Mouse (Mus musculus) liver, embryonic 12.5 days (tissue): ENCODE data around the gene Tmtc1. TPM values are rescaled to one million over a fixed set of nuclear protein-coding genes. Genes with fewer than 3 reads are reported as not detected.

ENCODE experiments used
- ATAC-seq: fragments of 200-750 bp; cut with Nextera tagmentation; 2 replicates; pipeline ENCODE4 v1.8.0; 2017; ENCODE audit warnings: moderate number of reproducible peaks, mild to moderate bottlenecking, moderate library complexity
- H3K27ac ChIP-seq: fragments of 300-500 bp; sonication (generic); 2 replicates; pipeline ENCODE4 v1.5.1; 2016; ENCODE audit warnings: mild to moderate bottlenecking
- H3K27me3 ChIP-seq: fragments of 300-500 bp; sonication (generic); replicated peaks from 2 replicates; pipeline ENCODE4 v1.6.1; 2016; ENCODE audit warnings: mild to moderate bottlenecking, moderate library complexity
- H3K36me3 ChIP-seq: fragments of 300-500 bp; sonication (generic); 2 replicates; pipeline ENCODE4 v1.6.1; 2016; ENCODE audit warnings: mild to moderate bottlenecking, moderate library complexity
- H3K4me1 ChIP-seq: fragments of 300-500 bp; sonication (generic); 2 replicates; pipeline ENCODE4 v1.6.1; 2016
- H3K4me2 ChIP-seq: fragments of 300-500 bp; sonication (generic); 2 replicates; pipeline ENCODE4 v1.6.1; 2016; ENCODE audit warnings: mild to moderate bottlenecking, moderate library complexity
- H3K4me3 ChIP-seq: fragments of 300-500 bp; sonication (generic); 2 replicates; pipeline ENCODE4 v1.5.1; 2016; ENCODE audit warnings: mild to moderate bottlenecking, moderate library complexity
- H3K9ac ChIP-seq: fragments of 300-500 bp; sonication (generic); 2 replicates; pipeline ENCODE4 v1.6.1; 2016; ENCODE audit warnings: mild to moderate bottlenecking, moderate library complexity
- H3K9me3 ChIP-seq: fragments of 300-500 bp; sonication (generic); replicated peaks from 2 replicates; pipeline ENCODE4 v1.6.1; 2016; ENCODE audit warnings: mild to moderate bottlenecking, moderate library complexity
- WGBS: fragments of 180-500 bp; shearing (Covaris S2); methylation state at CpG from one replicate; pipeline ENCODE4 v1.1.7; 2016; ENCODE audit not compliant: insufficient replicate concordance; 5-methylcytosine and 5-hydroxymethylcytosine counted together
- polyA plus RNA-seq: library from polyadenylated mRNA; unstranded; fragments of >200 nt; fragmentation: Nextera tagmentation; extraction: Ambion mirVana; gene quantifications from 2 replicates; pipeline ENCODE4 v1.2.1, GENCODE M21; 2016

Tmtc1 gene
- polyA plus RNA-seq, 1 experiment from 2014 or later, result 0.26 TPM

DNA sequence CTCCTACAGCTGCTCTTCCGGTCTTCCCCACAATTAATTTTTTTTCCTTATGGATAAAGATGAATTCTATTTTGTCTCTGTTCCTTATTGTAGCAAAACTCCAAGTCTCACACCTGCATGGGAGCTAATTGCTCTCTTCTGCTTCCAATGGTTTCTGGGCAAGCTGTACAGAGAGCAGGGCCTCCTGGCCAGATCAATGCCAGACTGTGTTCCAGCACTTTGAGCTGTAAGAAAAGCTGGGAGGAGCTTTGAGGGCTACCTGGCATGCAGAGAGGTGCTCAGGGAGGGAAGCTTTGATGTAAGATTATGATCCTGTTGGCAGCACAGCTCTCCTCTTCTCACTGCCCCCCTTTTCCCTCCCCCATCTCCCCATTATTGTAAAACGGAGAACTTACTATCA lies 10.6 kb upstream of the Tmtc1 start:
- H3K4me3 ChIP-seq, result no peak overlapping the region
- H3K9me3 ChIP-seq, result peaks cover 9% of the 10 kb centered on the region; the same call in 1 of the 2 replicates
- no peak overlapping the region for H3K4me2 ChIP-seq
- no peak for ATAC-seq
- H3K4me1 ChIP-seq, result no peaks in the 10 kb centered on the region
- WGBS, result 71% methylated on average over 2 of the region's 2 CpGs
- H3K36me3 ChIP-seq, result no peaks in the 10 kb centered on the region
- H3K27me3 ChIP-seq, result 0 out of 2 replicates have a peak, but pooled peaks cover 14% of the 10 kb centered on the region
- H3K9ac ChIP-seq, result no peak overlapping the region
- H3K27ac ChIP-seq, result no peak overlapping the region

DNA sequence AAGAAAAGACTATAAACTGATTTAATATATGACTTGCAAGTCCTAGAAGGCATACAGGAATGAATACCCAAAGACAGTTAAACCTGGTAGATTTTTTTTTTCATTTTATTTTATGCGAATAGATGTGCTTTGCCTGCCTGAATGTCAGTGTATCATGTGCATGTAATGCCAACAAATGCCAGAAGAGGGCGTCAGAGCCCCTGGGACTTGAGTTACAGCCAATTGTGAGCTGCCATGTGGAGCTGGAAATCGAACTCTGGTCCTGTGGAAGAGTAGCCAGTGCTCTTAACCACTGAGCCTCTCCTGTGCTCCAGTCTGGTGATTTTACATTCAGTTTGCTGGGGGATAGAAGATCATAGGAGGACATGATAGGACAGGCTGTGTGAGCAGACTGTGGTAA lies 4.0 kb upstream of the Tmtc1 start:
- Histone ChIP-seq H3K36me3 (no peaks in the 10 kb centered on the region), H3K4me1 (peaks cover 15% of the 10 kb centered on the region), H3K4me2 (no peak overlapping the region), H3K27me3 (peaks cover 52% of the 10 kb centered on the region), H3K9me3 (no peaks in the 10 kb centered on the region), H3K9ac (no peak overlapping the region), H3K4me3 (no peak overlapping the region), H3K27ac (no peak overlapping the region)
- no peak for ATAC-seq
- 42% methylated on average over 3 of the region's 3 CpGs for WGBS

DNA sequence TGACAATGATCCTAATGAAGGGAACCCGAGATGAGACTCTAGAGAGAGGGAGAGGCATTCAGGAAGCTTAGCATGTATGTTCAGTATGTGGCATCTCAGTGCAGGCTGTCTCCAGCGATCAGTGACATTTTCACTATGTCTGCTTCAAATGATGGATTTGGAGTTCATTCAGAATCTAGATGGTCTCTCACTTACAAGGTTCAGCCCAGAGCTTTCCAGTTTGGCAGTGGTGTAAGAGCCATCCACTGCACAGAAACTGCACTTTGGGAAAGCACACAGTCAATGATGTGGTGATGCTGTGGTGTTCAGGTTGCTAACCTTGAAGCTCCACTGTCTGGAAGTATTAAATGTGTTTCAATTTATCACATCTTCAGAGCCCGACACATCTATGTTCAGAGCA lies 1.9 kb upstream of the Tmtc1 start:
- WGBS, result 57% methylated on average over 3 of the region's 3 CpGs
- no peak for ATAC-seq
- Histone ChIP-seq H3K27ac (no peak overlapping the region), H3K36me3 (no peaks in the 10 kb centered on the region), H3K27me3 (peaks cover 71% of the 10 kb centered on the region), H3K4me3 (no peak overlapping the region), H3K9ac (no peak overlapping the region), H3K9me3 (no peaks in the 10 kb centered on the region), H3K4me1 (peaks cover 24% of the 10 kb centered on the region), H3K4me2 (no peak overlapping the region)

DNA sequence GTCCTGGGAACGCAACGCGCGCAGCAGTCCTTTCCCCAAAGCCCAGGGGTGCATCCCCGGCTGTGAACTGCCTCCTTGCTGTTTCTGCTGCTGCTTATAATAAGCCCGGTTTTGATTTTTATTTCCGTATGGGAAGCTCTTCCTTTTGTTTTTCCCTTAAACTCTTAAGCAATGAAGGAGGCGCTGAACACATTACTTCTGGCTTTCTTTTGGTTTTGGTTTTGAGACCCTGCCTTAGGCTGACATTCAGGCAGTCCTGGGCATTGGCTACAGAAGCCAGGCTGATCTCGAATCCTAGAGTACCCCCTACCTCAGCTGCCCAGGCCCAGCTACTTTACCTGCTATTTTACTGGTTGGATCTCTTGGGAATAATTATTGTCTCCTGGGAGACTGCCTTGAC lies 607 bp upstream of the Tmtc1 start:
- no peak for ATAC-seq
- H3K9me3 ChIP-seq, result no peaks in the 10 kb centered on the region
- no peak overlapping the region for H3K27ac ChIP-seq
- H3K36me3 ChIP-seq, result no peaks in the 10 kb centered on the region
- H3K4me3 ChIP-seq, result peak overlapping the region; percentile 62
- whole genome bisulfite sequencing, result 3% methylated on average over 9 of the region's 9 CpGs
- H3K27me3 ChIP-seq, result peaks cover 77% of the 10 kb centered on the region
- peak overlapping the region; percentile 81 for H3K4me2 ChIP-seq
- no peak overlapping the region for H3K9ac ChIP-seq
- H3K4me1 ChIP-seq, result peaks cover 24% of the 10 kb centered on the region

DNA sequence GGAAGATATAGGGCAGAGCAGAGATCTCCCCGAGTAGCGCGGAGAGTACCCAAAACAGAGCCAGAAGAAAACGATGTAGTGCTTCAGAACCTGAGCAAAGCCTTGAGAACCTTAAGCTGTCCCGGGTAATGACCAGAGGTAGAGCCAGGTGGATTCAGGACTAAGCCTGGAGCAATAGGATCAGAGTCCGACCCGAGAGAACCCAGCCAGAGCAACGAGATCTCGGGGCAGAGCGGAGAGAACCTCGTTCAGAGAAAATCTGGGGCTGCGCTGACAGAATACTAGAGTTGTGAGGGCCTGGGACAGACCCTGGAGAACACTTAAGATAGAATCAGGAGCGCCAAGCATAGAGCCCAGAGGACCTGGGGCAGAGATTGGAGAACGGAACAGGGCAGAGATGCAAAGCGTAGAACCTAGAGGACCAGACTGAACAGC lies 881 bp downstream of the Tmtc1 start:
- Histone ChIP-seq H3K4me2 (peak overlapping the region; percentile 81), H3K4me1 (peaks cover 24% of the 10 kb centered on the region), H3K27ac (no peak overlapping the region), H3K4me3 (peak overlapping the region; percentile 62), H3K27me3 (peaks cover 74% of the 10 kb centered on the region), H3K36me3 (no peaks in the 10 kb centered on the region), H3K9me3 (no peaks in the 10 kb centered on the region), H3K9ac (no peak overlapping the region)
- 5% methylated on average over 15 of the region's 15 CpGs for whole genome bisulfite sequencing
- ATAC-seq, result no peak

DNA sequence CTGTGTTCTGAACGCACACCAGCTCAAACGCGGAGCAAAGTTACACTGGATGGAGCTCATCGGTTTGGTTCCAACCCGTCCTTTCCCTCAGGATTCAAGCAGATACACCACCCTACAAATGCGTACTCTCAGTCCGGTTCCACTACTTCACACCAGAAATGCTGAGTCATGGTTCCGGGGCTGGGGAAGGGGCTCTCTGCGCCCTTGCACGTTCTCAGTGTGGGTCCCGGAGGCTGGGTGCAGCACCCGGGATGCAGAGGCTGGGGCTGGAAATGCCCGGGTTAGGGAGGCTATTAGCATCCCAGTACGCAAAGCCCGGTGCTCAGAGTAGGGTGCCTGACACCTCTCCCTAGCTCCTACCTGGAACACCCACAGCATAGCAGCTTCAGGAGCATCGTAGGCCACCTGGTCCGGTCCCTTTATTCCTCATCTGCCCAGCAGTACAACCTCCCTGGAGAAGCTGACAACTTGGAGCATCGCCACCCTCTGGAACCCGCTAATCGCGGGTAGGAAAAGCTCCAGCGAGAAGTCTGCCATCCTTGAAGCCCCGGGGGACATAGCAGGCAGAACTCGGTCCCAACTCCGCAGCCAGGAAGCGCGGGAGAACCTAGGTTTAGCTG lies 1.4 kb downstream of the Tmtc1 start:
- 4% methylated on average over 27 of the region's 27 CpGs for WGBS
- H3K36me3 ChIP-seq, result no peaks in the 10 kb centered on the region
- peak overlapping the region; percentile 81 for H3K4me2 ChIP-seq
- peaks cover 24% of the 10 kb centered on the region for H3K4me1 ChIP-seq
- no peak overlapping the region for H3K9ac ChIP-seq
- H3K27ac ChIP-seq, result no peak overlapping the region
- H3K27me3 ChIP-seq, result peaks cover 75% of the 10 kb centered on the region
- ATAC-seq, result no peak
- H3K4me3 ChIP-seq, result peak overlapping the region; percentile 62
- H3K9me3 ChIP-seq, result no peaks in the 10 kb centered on the region

DNA sequence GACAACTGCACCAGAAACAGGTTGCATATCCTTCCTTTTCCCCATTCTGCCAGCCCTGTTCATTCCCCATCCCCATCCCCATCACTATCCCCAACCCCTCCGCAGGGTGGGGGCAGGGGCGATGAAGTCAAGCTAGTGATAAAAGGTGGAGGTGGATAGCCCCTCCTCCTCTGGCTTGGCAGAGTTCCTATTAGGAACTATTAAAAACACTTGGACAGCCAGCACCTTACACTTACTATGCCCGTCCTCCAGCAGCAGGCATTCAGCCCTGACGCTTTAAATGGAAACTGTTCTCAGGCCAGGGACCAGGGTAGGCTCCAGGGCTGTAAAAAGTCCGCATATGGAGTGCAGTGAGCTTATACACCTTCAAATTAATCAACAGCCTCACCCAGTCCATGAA lies 2.3 kb downstream of the Tmtc1 start:
- Histone ChIP-seq H3K4me1 (peaks cover 24% of the 10 kb centered on the region), H3K9me3 (no peaks in the 10 kb centered on the region), H3K27ac (no peak overlapping the region), H3K4me3 (no peak overlapping the region), H3K4me2 (no peak overlapping the region), H3K27me3 (peaks cover 76% of the 10 kb centered on the region), H3K9ac (no peak overlapping the region), H3K36me3 (no peaks in the 10 kb centered on the region)
- no peak for ATAC-seq
- WGBS, result 18% methylated on average over 5 of the region's 5 CpGs

DNA sequence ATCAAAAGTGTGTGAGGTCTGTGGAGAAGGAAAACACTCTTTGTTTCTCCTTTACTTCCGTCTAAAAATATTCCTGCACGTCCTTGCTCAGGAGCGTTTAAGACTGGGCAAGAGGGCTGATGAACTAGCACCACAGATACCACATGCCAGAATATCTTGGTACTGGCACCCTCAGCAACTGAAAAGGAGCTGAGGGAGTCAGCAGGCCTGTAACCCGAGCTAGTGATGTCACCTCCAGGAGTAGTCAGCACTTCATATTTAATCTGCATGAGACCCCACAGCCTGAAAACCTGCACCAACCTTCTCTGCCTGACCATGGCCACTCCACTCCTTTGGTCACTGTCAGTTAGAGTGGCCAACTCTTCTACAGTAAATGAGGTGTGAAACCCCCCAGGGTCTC lies 5.1 kb downstream of the Tmtc1 start:
- Histone ChIP-seq H3K4me1 (peaks cover 26% of the 10 kb centered on the region), H3K4me2 (no peak overlapping the region), H3K9ac (no peak overlapping the region), H3K9me3 (no peaks in the 10 kb centered on the region), H3K27ac (no peak overlapping the region), H3K27me3 (peaks cover 49% of the 10 kb centered on the region), H3K36me3 (no peaks in the 10 kb centered on the region), H3K4me3 (no peak overlapping the region)
- WGBS, result 68% methylated on average over 4 of the region's 4 CpGs
- ATAC-seq, result no peak

DNA sequence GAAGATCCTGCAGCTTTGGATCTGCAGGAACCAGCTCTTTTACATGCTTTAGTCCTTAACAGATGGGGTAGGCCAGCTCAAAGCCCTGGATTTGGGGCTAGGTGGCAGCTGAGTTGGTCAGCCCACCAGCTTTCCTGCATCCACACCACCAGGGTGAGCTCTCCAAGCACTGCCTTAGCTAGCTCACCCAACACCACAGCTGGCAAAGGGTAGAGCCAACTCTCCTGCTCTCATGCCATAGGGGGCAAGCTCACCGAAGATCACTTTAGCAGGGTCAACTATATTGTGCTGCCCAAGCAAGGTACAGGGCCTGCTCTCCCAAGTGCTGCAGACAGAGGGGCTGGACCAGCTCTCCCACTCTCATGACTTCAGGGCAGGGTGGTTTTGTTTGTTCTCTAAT lies 6.6 kb downstream of the Tmtc1 start:
- no peak for ATAC-seq
- 72% methylated on average over 1 of the region's 1 CpGs for WGBS

DNA sequence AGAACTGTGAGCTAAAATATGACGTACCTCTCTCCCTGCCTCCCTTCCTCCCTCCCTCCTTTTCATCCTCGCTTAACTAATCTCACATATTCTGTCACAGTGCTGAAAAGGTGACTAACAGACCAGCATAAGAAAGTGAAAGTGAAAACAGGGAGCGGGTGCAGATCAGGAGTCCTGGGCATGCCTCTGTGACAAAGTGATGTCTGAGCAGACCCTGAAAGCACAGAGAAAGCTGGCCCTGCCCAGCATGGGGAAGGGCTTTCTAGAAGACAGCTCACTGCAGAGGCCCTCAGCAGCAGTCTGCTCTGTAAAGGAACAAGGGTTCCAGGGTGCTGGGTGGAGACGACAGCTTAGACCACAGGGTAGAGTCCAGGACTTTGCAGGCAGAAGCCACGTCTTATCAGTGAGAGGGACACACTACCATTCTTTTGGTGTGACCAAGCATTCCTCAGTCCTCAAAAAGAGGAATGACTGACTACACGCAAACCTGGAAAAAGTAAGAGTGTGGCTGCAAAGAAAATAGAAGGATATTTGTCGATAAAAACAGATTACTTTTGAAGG lies 7.7 kb downstream of the Tmtc1 start:
- 0 out of 2 replicates have a peak, but pooled peaks have one; percentile 24 for ATAC-seq
- WGBS, result 51% methylated on average over 7 of the region's 7 CpGs
- Histone ChIP-seq H3K27me3 (peaks cover 24% of the 10 kb centered on the region), H3K4me2 (peak overlapping the region; percentile 36), H3K36me3 (no peaks in the 10 kb centered on the region), H3K9ac (no peak overlapping the region), H3K27ac (no peak overlapping the region), H3K9me3 (no peaks in the 10 kb centered on the region), H3K4me1 (peaks cover 8% of the 10 kb centered on the region), H3K4me3 (peak overlapping the region; percentile 8; the same call in 1 of the 2 replicates)

More for the DNA sequence above, 6.6 kb downstream of the Tmtc1 start:
- no peak overlapping the region for H3K4me3 ChIP-seq
- H3K9me3 ChIP-seq, result no peaks in the 10 kb centered on the region
- no peaks in the 10 kb centered on the region for H3K36me3 ChIP-seq
- no peak overlapping the region for H3K4me2 ChIP-seq
- H3K9ac ChIP-seq, result no peak overlapping the region
- H3K27ac ChIP-seq, result no peak overlapping the region
- peaks cover 11% of the 10 kb centered on the region for H3K4me1 ChIP-seq
- H3K27me3 ChIP-seq, result peaks cover 34% of the 10 kb centered on the region

DNA sequence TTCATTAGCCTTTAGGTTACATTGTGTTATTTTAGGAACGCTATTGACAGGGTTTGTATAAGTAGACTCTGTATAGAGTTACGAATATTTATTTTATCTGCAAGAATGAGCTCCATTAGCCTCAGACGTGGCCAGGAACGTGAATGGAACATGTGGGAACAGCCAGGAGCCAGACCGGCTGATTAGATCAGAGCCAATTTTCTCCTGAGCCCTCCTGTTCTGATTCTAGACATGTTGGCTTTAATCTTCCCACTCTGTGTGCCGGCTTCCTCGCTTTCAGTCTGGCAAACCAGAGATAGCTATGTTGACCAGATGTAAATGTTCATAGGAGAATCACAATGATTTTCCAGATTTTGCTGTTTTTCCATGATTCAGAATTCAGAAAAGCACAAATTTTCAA lies 22.6 kb downstream of the Tmtc1 start:
- H3K9ac ChIP-seq, result no peak overlapping the region
- no peak overlapping the region for H3K27ac ChIP-seq
- no peak overlapping the region for H3K4me3 ChIP-seq
- H3K4me2 ChIP-seq, result no peak overlapping the region
- no peaks in the 10 kb centered on the region for H3K27me3 ChIP-seq
- 69% methylated on average over 7 of the region's 7 CpGs for WGBS
- no peaks in the 10 kb centered on the region for H3K4me1 ChIP-seq
- H3K36me3 ChIP-seq, result no peaks in the 10 kb centered on the region
- ATAC-seq, result no peak
- H3K9me3 ChIP-seq, result no peaks in the 10 kb centered on the region

DNA sequence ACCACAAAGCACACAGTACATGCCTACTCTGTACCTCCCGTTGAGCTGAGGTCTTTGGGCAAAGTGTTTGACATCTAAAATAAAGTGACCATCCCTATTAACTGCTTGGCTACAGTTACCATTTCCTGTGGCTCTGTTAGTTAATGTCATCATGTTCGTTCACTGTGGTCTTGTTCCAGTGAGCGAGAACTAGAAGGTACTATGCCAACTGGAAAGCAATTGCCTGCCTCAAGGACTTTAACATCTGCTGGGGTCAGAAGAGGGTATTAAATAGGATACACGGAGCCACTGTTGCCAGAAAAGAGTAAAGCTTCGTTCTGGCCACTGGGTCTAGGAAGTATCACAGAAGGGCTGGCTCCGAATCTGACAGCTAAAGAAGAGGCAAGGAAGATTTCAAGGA lies 23.8 kb downstream of the Tmtc1 start:
- 59% methylated on average over 6 of the region's 6 CpGs for WGBS
- H3K27ac ChIP-seq, result no peak overlapping the region
- H3K9ac ChIP-seq, result no peak overlapping the region
- H3K27me3 ChIP-seq, result no peaks in the 10 kb centered on the region
- no peaks in the 10 kb centered on the region for H3K9me3 ChIP-seq
- H3K4me3 ChIP-seq, result no peak overlapping the region
- no peaks in the 10 kb centered on the region for H3K4me1 ChIP-seq
- no peak for ATAC-seq
- H3K4me2 ChIP-seq, result no peak overlapping the region
- no peaks in the 10 kb centered on the region for H3K36me3 ChIP-seq

DNA sequence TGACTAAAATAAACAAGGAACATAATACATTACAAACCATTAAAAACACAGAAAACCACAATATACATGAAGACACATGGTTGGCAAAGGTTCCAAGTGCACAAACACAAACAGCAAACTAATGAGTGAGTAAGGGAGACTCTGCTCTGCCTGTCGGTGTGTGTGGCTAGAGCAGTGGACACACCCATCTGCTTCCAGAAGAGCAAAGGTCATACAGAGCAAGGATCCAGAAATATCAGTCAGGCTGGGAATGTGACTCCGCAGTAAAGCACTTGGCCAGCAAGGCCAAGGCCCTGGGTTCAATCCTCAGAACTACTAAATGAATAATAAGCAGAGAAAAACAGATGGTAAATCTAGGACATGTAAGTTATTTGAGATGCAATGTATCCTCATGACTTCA lies 27.6 kb downstream of the Tmtc1 start:
- Histone ChIP-seq H3K27me3 (no peaks in the 10 kb centered on the region), H3K9me3 (no peaks in the 10 kb centered on the region), H3K4me1 (no peaks in the 10 kb centered on the region), H3K36me3 (no peaks in the 10 kb centered on the region), H3K27ac (no peak overlapping the region), H3K9ac (no peak overlapping the region), H3K4me2 (no peak overlapping the region), H3K4me3 (no peak overlapping the region)
- 58% methylated on average over 2 of the region's 2 CpGs for WGBS
- ATAC-seq, result no peak
